Mouse (Mus musculus) liver, postnatal 0 days (tissue): Measurements from ENCODE around the gene Baiap2l2.

Experiments
- CTCF ChIP-seq: sonication (generic); IDR thresholded peaks from 2 replicates; pipeline ENCODE4 v1.5.1; 2016; ENCODE audit warnings: antibody characterized with exemption, low read depth
- EP300 ChIP-seq: IDR thresholded peaks from 2 replicates; pipeline ENCODE4 v1.6.1; 2016; ENCODE audit warnings: antibody characterized with exemption, low read depth, mild to moderate bottlenecking

- TF ChIP-seq CTCF (no peak), EP300 (no peak)
Measured at GRCm38 (mm10) chr15:79258521-79258920, 26.8 kb downstream of the Baiap2l2 start.
